Mouse (Mus musculus) limb, embryonic 12.5 days (tissue): ENCODE data around the gene Wasf3. TPM values are rescaled to one million over a fixed set of nuclear protein-coding genes. Genes with fewer than 3 reads are reported as not detected.

Source experiments
- ATAC-seq: fragments of 200-750 bp; cut with Nextera tagmentation; 2 replicates; pipeline ENCODE4 v1.8.0; 2017; ENCODE audit warnings: low read depth, moderate TSS enrichment; ENCODE audit not compliant: insufficient number of reproducible peaks, insufficient read depth, low FRiP score, low TSS enrichment
- H3K27ac ChIP-seq: fragments of 300-500 bp; sonication (generic); 2 replicates; pipeline ENCODE4 v1.5.1; 2016; ENCODE audit warnings: mild to moderate bottlenecking, moderate library complexity
- H3K27me3 ChIP-seq: fragments of 300-500 bp; sonication (generic); 2 replicates; pipeline ENCODE4 v1.6.1; 2016; ENCODE audit warnings: mild to moderate bottlenecking, moderate library complexity
- H3K36me3 ChIP-seq: fragments of 300-500 bp; sonication (generic); 2 replicates; pipeline ENCODE4 v1.6.1; 2016; ENCODE audit warnings: mild to moderate bottlenecking, moderate library complexity
- H3K4me1 ChIP-seq: fragments of 300-500 bp; sonication (generic); replicated peaks from 2 replicates; pipeline ENCODE4 v1.6.1; 2016
- H3K4me2 ChIP-seq: fragments of 300-500 bp; sonication (generic); 2 replicates; pipeline ENCODE4 v1.6.1; 2016; ENCODE audit warnings: mild to moderate bottlenecking, moderate library complexity
- H3K4me3 ChIP-seq: fragments of 300-500 bp; sonication (generic); replicated peaks from 2 replicates; pipeline ENCODE4 v1.5.1; 2016; ENCODE audit warnings: mild to moderate bottlenecking
- H3K9ac ChIP-seq: fragments of 300-500 bp; sonication (generic); replicated peaks from 2 replicates; pipeline ENCODE4 v1.6.1; 2016; ENCODE audit warnings: mild to moderate bottlenecking, moderate library complexity
- H3K9me3 ChIP-seq: fragments of 300-500 bp; sonication (generic); 2 replicates; pipeline ENCODE4 v1.6.1; 2016; ENCODE audit warnings: mild to moderate bottlenecking, moderate library complexity
- WGBS: fragments of 180-500 bp; shearing (Covaris S2); methylation state at CpG from one replicate; pipeline ENCODE4 v1.1.7; 2016; 5-methylcytosine and 5-hydroxymethylcytosine counted together
- polyA plus RNA-seq: library from polyadenylated mRNA; unstranded; fragments of >200 nt; fragmentation: Nextera tagmentation; extraction: Ambion mirVana; gene quantifications from 2 replicates; pipeline ENCODE4 v1.2.1, GENCODE M21; 2016

Gene Wasf3
- polyA plus RNA-seq, 1 experiment from 2014 or later: 4.6 TPM

DNA sequence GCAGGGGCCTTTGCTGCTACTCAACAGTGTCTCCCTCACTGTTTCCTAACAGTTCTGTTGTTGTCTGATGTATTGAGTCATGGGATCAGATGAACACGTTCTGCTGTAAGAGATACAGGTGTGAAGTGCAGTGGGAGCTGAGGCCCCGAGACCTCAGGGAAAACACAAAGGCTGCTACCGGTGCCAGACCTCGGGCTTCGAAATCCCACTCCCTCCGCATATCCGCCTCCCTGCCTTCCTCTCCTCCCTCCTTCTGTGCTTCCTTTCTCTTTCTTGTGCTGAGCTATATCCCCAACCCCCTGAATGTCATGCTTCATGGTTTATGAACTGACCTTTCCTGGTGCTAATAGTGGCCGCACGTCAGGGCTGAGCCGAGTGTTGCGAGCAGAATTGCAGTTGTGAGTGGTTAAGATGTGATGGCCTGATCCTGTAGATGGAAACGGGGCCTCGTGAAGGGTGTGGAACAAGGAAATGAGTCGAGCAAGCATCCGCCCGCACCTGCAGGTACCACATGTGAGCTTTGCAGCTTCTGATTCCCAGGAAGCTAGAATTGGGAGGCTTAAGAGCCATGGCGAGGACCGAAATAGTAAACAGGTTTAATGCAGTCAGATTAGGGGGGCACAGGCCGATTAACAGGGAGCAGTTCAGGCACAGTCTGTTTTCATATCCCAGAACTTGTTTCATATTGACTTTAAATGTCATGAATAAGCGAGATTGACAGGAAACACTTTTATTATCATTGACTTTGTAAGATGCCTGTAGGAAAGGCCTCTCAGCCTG lies 31.7 kb downstream of the Wasf3 start:
- no peak overlapping the region for H3K9ac ChIP-seq
- no peak for ATAC-seq
- 57% methylated on average over 20 of the region's 20 CpGs for WGBS

DNA sequence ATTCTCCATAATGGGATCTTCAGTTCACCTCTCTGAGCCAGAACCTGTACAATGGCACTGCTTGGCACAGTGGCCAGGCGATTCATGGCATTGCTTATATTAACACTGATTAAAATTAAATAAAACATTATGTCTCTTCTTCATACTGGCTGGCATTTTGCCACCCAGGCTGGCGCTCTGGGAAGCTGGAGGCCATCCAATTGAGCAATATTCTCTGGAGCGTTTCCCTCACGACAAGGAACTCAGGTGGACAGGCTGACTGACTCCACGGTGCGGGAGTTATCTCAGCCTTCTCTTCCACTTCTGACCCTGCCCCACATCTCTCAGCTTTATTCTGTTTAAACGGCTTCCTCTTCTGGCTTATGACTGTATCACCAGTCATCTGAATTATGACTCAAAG lies 33.3 kb downstream of the Wasf3 start:
- Histone ChIP-seq H3K4me3 (no peak overlapping the region), H3K9me3 (no peaks in the 10 kb centered on the region)
- WGBS: 87% methylated on average over 7 of the region's 7 CpGs

More for the DNA sequence above, 31.7 kb downstream of the Wasf3 start:
- Histone ChIP-seq H3K4me2 (no peak overlapping the region), H3K27ac (no peak overlapping the region), H3K4me1 (0 out of 2 replicates have a peak, but pooled peaks cover 3% of the 10 kb centered on the region), H3K4me3 (no peak overlapping the region), H3K36me3 (no peaks in the 10 kb centered on the region), H3K27me3 (no peaks in the 10 kb centered on the region), H3K9me3 (no peaks in the 10 kb centered on the region)

GRCm38 (mm10) chr5:146420081-146420480 lies 35.3 kb downstream of the Wasf3 start:
- Histone ChIP-seq H3K27me3 (no peaks in the 10 kb centered on the region), H3K4me3 (no peak overlapping the region), H3K27ac (no peak overlapping the region), H3K36me3 (no peaks in the 10 kb centered on the region), H3K9ac (no peak overlapping the region), H3K4me1 (0 out of 2 replicates have a peak, but pooled peaks cover 3% of the 10 kb centered on the region), H3K9me3 (no peaks in the 10 kb centered on the region), H3K4me2 (no peak overlapping the region)
- ATAC-seq: no peak
- WGBS: 58% methylated on average over 1 of the region's 1 CpGs

More for the DNA sequence above, 33.3 kb downstream of the Wasf3 start:
- Histone ChIP-seq H3K36me3 (no peaks in the 10 kb centered on the region), H3K4me1 (0 out of 2 replicates have a peak, but pooled peaks cover 3% of the 10 kb centered on the region), H3K27ac (no peak overlapping the region), H3K9ac (no peak overlapping the region), H3K4me2 (no peak overlapping the region), H3K27me3 (no peaks in the 10 kb centered on the region)
- no peak for ATAC-seq

DNA sequence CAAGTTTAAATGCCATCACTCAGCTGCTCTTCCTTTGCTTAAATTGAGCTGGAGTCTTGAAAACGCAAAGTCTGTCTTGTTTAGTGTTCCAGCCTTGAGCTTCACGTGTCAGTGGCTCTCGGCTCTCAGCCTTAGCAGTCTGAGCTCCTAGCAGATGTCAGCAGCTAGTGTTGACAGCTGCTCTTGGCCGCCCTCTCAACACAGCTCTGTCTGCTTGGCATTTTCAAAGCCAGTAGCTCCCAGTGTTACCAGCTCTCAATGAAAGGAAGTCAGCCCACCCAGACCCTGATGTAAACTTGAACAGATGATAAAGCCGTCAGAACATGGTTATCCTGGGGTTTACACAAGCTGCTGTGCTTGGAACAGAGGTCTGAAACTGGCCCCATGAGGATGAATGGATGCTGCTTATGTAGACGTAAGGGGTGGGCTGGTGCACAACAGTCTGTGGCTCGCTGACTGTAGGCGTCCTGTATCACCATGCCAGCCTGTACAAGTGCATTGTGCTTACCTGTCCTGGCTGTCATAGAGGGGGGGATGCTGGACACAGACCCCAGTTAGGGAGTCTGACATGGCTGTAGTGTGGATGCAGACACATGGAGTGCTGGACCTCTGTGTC lies 40.0 kb downstream of the Wasf3 start:
- H3K36me3 ChIP-seq: no peaks in the 10 kb centered on the region
- H3K4me1 ChIP-seq: no peaks in the 10 kb centered on the region
- no peaks in the 10 kb centered on the region for H3K9me3 ChIP-seq
- WGBS: 79% methylated on average over 8 of the region's 8 CpGs
- no peak overlapping the region for H3K9ac ChIP-seq
- no peaks in the 10 kb centered on the region for H3K27me3 ChIP-seq
- no peak overlapping the region for H3K4me2 ChIP-seq
- no peak for ATAC-seq
- no peak overlapping the region for H3K4me3 ChIP-seq
- no peak overlapping the region for H3K27ac ChIP-seq

GRCm38 (mm10) chr5:146425656-146426055 lies 40.9 kb downstream of the Wasf3 start:
- WGBS: 86% methylated on average over 4 of the region's 4 CpGs
- H3K36me3 ChIP-seq: no peaks in the 10 kb centered on the region
- no peak overlapping the region for H3K4me2 ChIP-seq
- no peak overlapping the region for H3K4me3 ChIP-seq
- no peaks in the 10 kb centered on the region for H3K27me3 ChIP-seq
- H3K9ac ChIP-seq: no peak overlapping the region
- no peak overlapping the region for H3K27ac ChIP-seq
- H3K9me3 ChIP-seq: no peaks in the 10 kb centered on the region
- ATAC-seq: no peak
- H3K4me1 ChIP-seq: no peaks in the 10 kb centered on the region

DNA sequence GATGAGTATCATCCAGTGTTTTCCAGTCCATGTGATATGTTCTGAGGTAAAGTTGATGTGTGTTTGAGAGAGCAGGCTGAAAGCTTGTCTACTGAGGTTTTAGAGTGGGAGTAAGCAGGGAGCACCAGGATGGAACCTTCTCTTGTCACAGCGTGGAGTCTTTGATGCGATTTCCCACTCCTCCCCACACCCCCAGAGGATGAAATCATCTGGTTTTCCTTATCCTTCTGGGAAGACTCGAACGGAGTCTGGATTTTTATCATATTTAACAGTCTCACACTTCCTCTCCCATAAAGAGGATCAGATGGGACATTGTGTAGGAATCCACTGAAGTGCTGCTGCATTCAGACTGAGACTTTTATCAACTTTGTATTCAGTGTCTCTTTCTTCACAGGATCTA lies 43.3 kb downstream of the Wasf3 start:
- Histone ChIP-seq H3K27me3 (no peaks in the 10 kb centered on the region), H3K9ac (no peak overlapping the region), H3K9me3 (no peaks in the 10 kb centered on the region), H3K36me3 (no peaks in the 10 kb centered on the region), H3K4me2 (no peak overlapping the region), H3K4me3 (no peak overlapping the region), H3K27ac (no peak overlapping the region), H3K4me1 (no peaks in the 10 kb centered on the region)
- WGBS: 65% methylated on average over 4 of the region's 4 CpGs
- no peak for ATAC-seq

- Histone ChIP-seq H3K4me1 (no peaks in the 10 kb centered on the region), H3K36me3 (peaks cover 4% of the 10 kb centered on the region; the same call in 1 of the 2 replicates), H3K9me3 (no peaks in the 10 kb centered on the region), H3K9ac (no peak overlapping the region), H3K27me3 (no peaks in the 10 kb centered on the region), H3K27ac (no peak overlapping the region), H3K4me2 (no peak overlapping the region), H3K4me3 (no peak overlapping the region)
- no peak for ATAC-seq
- 69% methylated on average over 3 of the region's 3 CpGs for WGBS
Measured at GRCm38 (mm10) chr5:146431821-146432220, 47.0 kb downstream of the Wasf3 start.

GRCm38 (mm10) chr5:146432476-146432875 lies 47.7 kb downstream of the Wasf3 start:
- H3K4me2 ChIP-seq: no peak overlapping the region
- no peak for ATAC-seq
- H3K9ac ChIP-seq: no peak overlapping the region
- H3K27ac ChIP-seq: no peak overlapping the region
- H3K4me3 ChIP-seq: no peak overlapping the region
- no peaks in the 10 kb centered on the region for H3K4me1 ChIP-seq
- H3K27me3 ChIP-seq: no peaks in the 10 kb centered on the region
- 85% methylated on average over 6 of the region's 6 CpGs for WGBS
- peaks cover 6% of the 10 kb centered on the region; the same call in 1 of the 2 replicates for H3K36me3 ChIP-seq
- no peaks in the 10 kb centered on the region for H3K9me3 ChIP-seq

DNA sequence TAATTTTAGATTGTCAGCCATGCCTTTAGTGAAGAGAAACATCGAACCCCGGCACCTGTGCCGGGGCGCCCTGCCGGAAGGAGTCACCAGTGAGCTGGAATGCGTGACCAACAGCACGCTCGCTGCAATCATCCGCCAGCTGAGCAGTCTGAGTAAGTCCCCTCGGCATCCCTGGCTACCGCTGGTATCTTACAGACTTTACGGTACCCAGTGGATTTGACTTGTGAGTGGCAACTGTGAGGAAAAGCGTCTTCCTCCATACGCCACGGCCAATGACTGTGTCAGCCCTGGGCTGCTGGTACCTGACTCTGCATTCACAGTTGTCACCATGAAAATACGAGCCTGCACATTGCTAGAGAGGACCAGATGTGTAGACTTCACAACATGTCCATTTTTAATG lies 50.5 kb downstream of the Wasf3 start:
- no peak overlapping the region for H3K9ac ChIP-seq
- ATAC-seq: no peak
- no peaks in the 10 kb centered on the region for H3K9me3 ChIP-seq
- H3K27ac ChIP-seq: no peak overlapping the region
- 93% methylated on average over 16 of the region's 16 CpGs for WGBS
- no peak overlapping the region for H3K4me3 ChIP-seq
- peaks cover 22% of the 10 kb centered on the region for H3K36me3 ChIP-seq
- no peaks in the 10 kb centered on the region for H3K27me3 ChIP-seq
- no peak overlapping the region for H3K4me2 ChIP-seq
- no peaks in the 10 kb centered on the region for H3K4me1 ChIP-seq

DNA sequence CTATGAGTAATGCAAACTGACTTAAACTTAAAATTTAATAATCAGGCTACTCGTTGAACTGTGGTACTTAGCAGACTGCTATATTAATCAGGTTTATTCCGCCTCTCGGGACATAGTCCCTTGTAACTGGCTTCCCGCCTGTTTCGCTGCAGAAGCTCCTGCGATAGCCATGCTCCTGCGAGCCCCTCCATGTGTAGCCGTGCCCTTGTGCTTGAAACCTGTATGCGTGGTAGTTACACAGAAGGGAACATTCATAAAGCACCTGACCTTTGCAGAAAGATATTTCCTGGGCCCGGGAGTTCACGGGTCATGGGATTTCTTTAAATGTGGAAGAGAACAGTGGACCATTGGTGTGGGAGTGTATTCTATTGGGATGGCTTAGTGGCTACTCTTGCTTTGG lies 52.0 kb downstream of the Wasf3 start:
- Histone ChIP-seq H3K9ac (no peak overlapping the region), H3K27me3 (no peaks in the 10 kb centered on the region), H3K36me3 (peaks cover 22% of the 10 kb centered on the region), H3K27ac (no peak overlapping the region), H3K4me2 (no peak overlapping the region), H3K4me1 (no peaks in the 10 kb centered on the region), H3K4me3 (no peak overlapping the region), H3K9me3 (no peaks in the 10 kb centered on the region)
- 94% methylated on average over 11 of the region's 11 CpGs for WGBS
- no peak for ATAC-seq

DNA sequence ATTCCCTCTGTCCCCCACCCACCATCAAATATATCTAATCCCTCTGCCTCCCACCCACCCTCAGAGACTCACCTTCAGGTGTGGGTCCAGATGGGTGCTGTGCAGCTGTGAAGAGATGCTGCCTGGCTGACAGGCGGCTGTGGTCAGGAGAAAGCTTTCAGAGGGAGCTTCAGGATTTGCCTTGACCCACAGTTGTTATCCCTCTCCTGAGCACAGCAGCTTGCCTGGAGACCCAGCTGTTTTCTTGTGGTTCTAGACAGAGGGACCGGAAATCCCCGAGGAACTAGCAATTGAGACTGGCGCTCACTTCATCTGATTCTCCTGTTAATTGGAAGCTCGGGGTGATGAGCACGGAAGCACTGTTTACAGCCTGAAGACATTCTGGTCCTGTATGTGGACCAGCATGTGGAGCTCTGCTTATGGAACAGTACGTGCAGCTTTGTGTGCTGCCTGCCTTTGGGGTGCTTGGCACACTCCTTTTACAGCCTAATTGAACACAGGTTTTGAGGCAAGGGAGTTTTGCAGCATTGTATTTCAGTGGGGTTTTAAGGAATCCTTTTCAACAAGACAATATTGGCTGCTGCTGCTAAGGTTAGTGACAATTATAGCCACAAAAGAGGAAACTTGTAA lies 54.5 kb downstream of the Wasf3 start:
- Histone ChIP-seq H3K36me3 (peaks cover 22% of the 10 kb centered on the region), H3K27ac (no peak overlapping the region), H3K4me1 (no peaks in the 10 kb centered on the region), H3K9ac (no peak overlapping the region), H3K27me3 (no peaks in the 10 kb centered on the region), H3K9me3 (no peaks in the 10 kb centered on the region), H3K4me2 (no peak overlapping the region), H3K4me3 (no peak overlapping the region)
- WGBS: 81% methylated on average over 7 of the region's 7 CpGs
- no peak for ATAC-seq
